Mouse (Mus musculus) cerebellum, adult 2 months (tissue): ENCODE data around the gene Rpl23a.

Source experiments
- CTCF ChIP-seq: fragments of 200-500 bp; IDR thresholded peaks from 2 replicates; pipeline ENCODE4 v1.5.1; 2011; ENCODE audit warnings: low read depth, mild to moderate bottlenecking, control low read depth, low read length, moderate library complexity, borderline replicate concordance; ENCODE audit not compliant: insufficient read depth
- POLR2A ChIP-seq: fragments of 200-500 bp; IDR thresholded peaks from 2 replicates; pipeline ENCODE4 v1.6.1; 2011; ENCODE audit warnings: low read length, control low read depth, borderline replicate concordance; ENCODE audit not compliant: insufficient read depth

DNA sequence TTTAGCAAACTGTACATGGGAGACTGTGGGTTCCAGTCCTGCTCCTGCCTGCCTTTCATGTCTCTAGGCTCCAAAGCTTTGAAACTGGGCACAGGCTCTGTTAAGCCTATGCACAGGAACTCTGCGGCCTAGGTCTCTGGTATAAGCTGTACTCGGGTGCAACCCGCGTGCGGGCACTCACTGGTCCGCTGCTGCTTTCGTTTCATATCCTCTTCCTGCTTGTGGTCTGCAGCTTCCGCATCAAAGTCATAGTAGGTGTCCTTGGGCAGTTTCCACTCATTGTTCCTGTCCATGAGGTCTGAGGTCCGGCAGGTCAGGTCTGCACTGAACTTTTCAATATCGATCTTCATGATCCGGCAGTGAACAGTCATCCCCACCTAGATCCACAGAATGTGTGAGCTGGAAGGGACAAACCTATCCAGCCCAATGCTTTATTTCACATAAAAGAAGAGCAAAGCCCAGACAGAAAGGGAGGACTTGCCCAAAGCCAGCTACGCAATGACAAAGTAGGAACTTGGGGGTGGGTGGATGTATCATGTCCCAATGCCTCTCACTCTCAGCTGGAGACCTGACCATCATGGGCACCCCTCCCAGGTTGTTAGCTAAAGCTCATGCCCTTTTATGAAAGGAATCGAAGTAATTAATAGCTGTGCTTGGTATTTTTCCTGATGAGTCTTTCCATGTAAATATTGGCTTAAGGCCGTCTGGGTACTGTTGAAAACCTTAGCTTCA lies 29.9 kb upstream of the Rpl23a start:
- no peak for TF ChIP-seq CTCF
- no peak for TF ChIP-seq POLR2A
